Mouse (Mus musculus) midbrain, embryonic 12.5 days (tissue): ENCODE measurements around the gene Abhd6. TPM values are rescaled to one million over a fixed set of nuclear protein-coding genes. Genes with fewer than 3 reads are reported as not detected.

Experiments
- ATAC-seq: fragments of 200-750 bp; cut with Nextera tagmentation; 2 replicates; pipeline ENCODE4 v1.8.0; 2017; ENCODE audit warnings: low read depth, moderate TSS enrichment, moderate library complexity; ENCODE audit not compliant: low FRiP score
- H3K27ac ChIP-seq: fragments of 300-500 bp; sonication (generic); replicated peaks from 2 replicates; pipeline ENCODE4 v1.5.1; 2016; ENCODE audit warnings: mild to moderate bottlenecking
- H3K27me3 ChIP-seq: fragments of 300-500 bp; sonication (generic); 2 replicates; pipeline ENCODE4 v1.6.1; 2016; ENCODE audit warnings: mild to moderate bottlenecking
- H3K36me3 ChIP-seq: fragments of 300-500 bp; sonication (generic); 2 replicates; pipeline ENCODE4 v1.6.1; 2016
- H3K4me1 ChIP-seq: fragments of 300-500 bp; sonication (generic); 2 replicates; pipeline ENCODE4 v1.6.1; 2016
- H3K4me2 ChIP-seq: fragments of 300-500 bp; sonication (generic); replicated peaks from 2 replicates; pipeline ENCODE4 v1.6.1; 2016; ENCODE audit warnings: mild to moderate bottlenecking, moderate library complexity
- H3K4me3 ChIP-seq: fragments of 300-500 bp; sonication (generic); 2 replicates; pipeline ENCODE4 v1.5.1; 2016; ENCODE audit warnings: mild to moderate bottlenecking
- H3K9ac ChIP-seq: fragments of 300-500 bp; sonication (generic); replicated peaks from 2 replicates; pipeline ENCODE4 v1.6.1; 2016; ENCODE audit warnings: mild to moderate bottlenecking, moderate library complexity
- H3K9me3 ChIP-seq: fragments of 300-500 bp; sonication (generic); 2 replicates; pipeline ENCODE4 v1.6.1; 2016; ENCODE audit warnings: mild to moderate bottlenecking
- WGBS: fragments of 180-500 bp; shearing (Covaris S2); methylation state at CpG from one replicate; pipeline ENCODE4 v1.1.7; 2016; 5-methylcytosine and 5-hydroxymethylcytosine counted together
- polyA plus RNA-seq: library from polyadenylated mRNA; unstranded; fragments of >200 nt; fragmentation: Nextera tagmentation; extraction: Ambion mirVana; gene quantifications from 2 replicates; pipeline ENCODE4 v1.2.1, GENCODE M21; 2016

The Abhd6 gene
- polyA plus RNA-seq, 1 experiment from 2014 or later: 17.1 TPM

DNA sequence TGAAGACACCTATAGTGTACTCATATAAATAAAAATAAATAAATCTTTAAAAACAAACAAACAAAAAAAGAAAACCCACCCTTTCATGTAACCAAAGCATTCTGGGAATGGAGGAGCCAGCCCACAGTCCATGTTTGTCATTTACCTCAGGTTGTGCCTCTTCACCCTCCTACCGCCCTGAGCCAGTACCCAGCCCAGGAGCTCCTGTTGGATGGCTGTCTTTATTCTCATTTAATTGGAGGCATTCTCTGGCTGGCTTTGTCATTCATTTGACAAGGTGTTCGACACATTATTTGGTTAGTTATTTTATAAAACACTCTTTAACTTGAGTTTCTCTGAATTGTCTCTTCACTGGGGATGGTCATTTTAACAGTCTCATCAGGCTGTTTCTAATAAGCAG lies 49.2 kb downstream of the Abhd6 start:
- Histone ChIP-seq H3K4me2 (no peak overlapping the region), H3K4me3 (no peak overlapping the region), H3K9ac (no peak overlapping the region), H3K27me3 (no peaks in the 10 kb centered on the region), H3K4me1 (0 out of 2 replicates have a peak, but pooled peaks cover 7% of the 10 kb centered on the region), H3K9me3 (no peaks in the 10 kb centered on the region), H3K36me3 (peaks cover 29% of the 10 kb centered on the region), H3K27ac (no peak overlapping the region)
- 94% methylated on average over 2 of the region's 2 CpGs for WGBS
- ATAC-seq: no peak

GRCm38 (mm10) chr14:8052661-8053060 lies 50.0 kb downstream of the Abhd6 start:
- Histone ChIP-seq H3K9ac (no peak overlapping the region), H3K9me3 (no peaks in the 10 kb centered on the region), H3K27me3 (no peaks in the 10 kb centered on the region), H3K27ac (no peak overlapping the region), H3K4me3 (no peak overlapping the region), H3K36me3 (peaks cover 24% of the 10 kb centered on the region), H3K4me1 (0 out of 2 replicates have a peak, but pooled peaks cover 7% of the 10 kb centered on the region), H3K4me2 (no peak overlapping the region)
- WGBS: 99% methylated on average over 7 of the region's 7 CpGs
- no peak for ATAC-seq

- no peak overlapping the region for H3K9ac ChIP-seq
- 26% methylated on average over 17 of the region's 17 CpGs for WGBS
These were observed 51.8 kb downstream of the Abhd6 start for GRCm38 (mm10) chr14:8054310-8055102.

GRCm38 (mm10) chr14:8056076-8056475 lies 53.4 kb downstream of the Abhd6 start:
- H3K4me2 ChIP-seq: no peak overlapping the region
- H3K4me3 ChIP-seq: no peak overlapping the region
- H3K9me3 ChIP-seq: no peaks in the 10 kb centered on the region
- 0 out of 2 replicates have a peak, but pooled peaks cover 9% of the 10 kb centered on the region for H3K36me3 ChIP-seq
- H3K9ac ChIP-seq: no peak overlapping the region
- 0 out of 2 replicates have a peak, but pooled peaks cover 7% of the 10 kb centered on the region for H3K4me1 ChIP-seq
- H3K27ac ChIP-seq: no peak overlapping the region
- WGBS: 90% methylated on average over 5 of the region's 5 CpGs
- ATAC-seq: no peak
- H3K27me3 ChIP-seq: no peaks in the 10 kb centered on the region

More at GRCm38 (mm10) chr14:8054310-8055102, 51.8 kb downstream of the Abhd6 start:
- Histone ChIP-seq H3K4me3 (no peak overlapping the region), H3K27ac (no peak overlapping the region), H3K4me2 (no peak overlapping the region), H3K4me1 (0 out of 2 replicates have a peak, but pooled peaks cover 7% of the 10 kb centered on the region), H3K27me3 (no peaks in the 10 kb centered on the region), H3K36me3 (peaks cover 16% of the 10 kb centered on the region), H3K9me3 (no peaks in the 10 kb centered on the region)
- ATAC-seq: no peak

- Histone ChIP-seq H3K27ac (no peak overlapping the region), H3K4me3 (no peak overlapping the region), H3K27me3 (no peaks in the 10 kb centered on the region), H3K36me3 (no peaks in the 10 kb centered on the region), H3K9me3 (no peaks in the 10 kb centered on the region), H3K4me1 (peaks cover 11% of the 10 kb centered on the region), H3K9ac (no peak overlapping the region), H3K4me2 (no peak overlapping the region)
- ATAC-seq: no peak
- 92% methylated on average over 7 of the region's 7 CpGs for WGBS
These were observed 57.2 kb downstream of the Abhd6 start for GRCm38 (mm10) chr14:8059938-8060337.

- Histone ChIP-seq H3K4me1 (peaks cover 11% of the 10 kb centered on the region), H3K36me3 (no peaks in the 10 kb centered on the region), H3K9me3 (no peaks in the 10 kb centered on the region), H3K9ac (no peak overlapping the region), H3K27ac (no peak overlapping the region), H3K4me3 (no peak overlapping the region), H3K4me2 (no peak overlapping the region), H3K27me3 (no peaks in the 10 kb centered on the region)
- ATAC-seq: no peak
- 42% methylated on average over 3 of the region's 3 CpGs for WGBS
These were observed 59.4 kb downstream of the Abhd6 start for GRCm38 (mm10) chr14:8062076-8062475.

- no peak for ATAC-seq
- Histone ChIP-seq H3K4me3 (no peak overlapping the region), H3K9me3 (no peaks in the 10 kb centered on the region), H3K4me1 (peaks cover 11% of the 10 kb centered on the region), H3K9ac (no peak overlapping the region), H3K4me2 (no peak overlapping the region), H3K36me3 (no peaks in the 10 kb centered on the region), H3K27me3 (no peaks in the 10 kb centered on the region), H3K27ac (no peak overlapping the region)
- WGBS: 53% methylated on average over 3 of the region's 3 CpGs
These were observed 60.0 kb downstream of the Abhd6 start for GRCm38 (mm10) chr14:8062537-8063301.

GRCm38 (mm10) chr14:8063835-8064785 lies 61.4 kb downstream of the Abhd6 start:
- no peak overlapping the region for H3K9ac ChIP-seq
- no peaks in the 10 kb centered on the region for H3K36me3 ChIP-seq
- peaks cover 11% of the 10 kb centered on the region for H3K4me1 ChIP-seq
- no peak for ATAC-seq
- H3K4me2 ChIP-seq: no peak overlapping the region
- WGBS: 91% methylated on average over 8 of the region's 8 CpGs
- no peak overlapping the region for H3K4me3 ChIP-seq
- H3K27ac ChIP-seq: no peak overlapping the region
- no peaks in the 10 kb centered on the region for H3K9me3 ChIP-seq
- H3K27me3 ChIP-seq: no peaks in the 10 kb centered on the region

DNA sequence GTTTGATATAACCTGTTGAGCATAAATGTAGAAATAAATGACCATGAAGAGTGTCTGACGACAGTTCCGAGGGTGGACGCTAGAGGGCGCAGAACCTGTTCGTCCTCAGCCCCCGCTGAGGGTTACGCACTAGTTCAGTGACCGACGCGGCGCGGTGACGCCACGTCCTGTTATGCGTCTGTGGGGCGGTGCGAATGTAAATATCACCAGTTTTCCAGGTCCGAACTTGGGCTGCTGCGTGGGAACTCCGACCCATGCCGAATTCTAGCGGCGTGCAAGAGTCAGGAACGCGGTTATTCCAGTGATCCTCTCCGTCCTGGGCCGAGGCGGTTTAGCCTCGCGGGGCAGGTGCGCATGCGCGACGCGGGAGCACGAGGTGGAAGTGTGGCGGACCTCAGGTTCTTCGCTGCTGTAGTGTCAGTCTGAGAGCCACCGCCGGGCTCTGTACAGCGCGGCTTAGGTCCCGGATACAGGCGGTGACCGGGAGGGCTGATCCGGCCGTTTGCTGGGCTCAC lies 77.5 kb downstream of the Abhd6 start, which contains the start of gene Rpp14:
Gene Rpp14 (plus strand): TSS at position 203 of the 515 bp plus-strand sequence.
- peak within 1 kb of the TSS; percentile 84 for H3K4me2 ChIP-seq
- H3K9ac ChIP-seq: peak within 1 kb of the TSS; percentile 68
- peak; percentile 98 for ATAC-seq
- H3K4me3 ChIP-seq: peak within 1 kb of the TSS; percentile 70
- H3K27ac ChIP-seq: peak within 1 kb of the TSS; percentile 88
- H3K9me3 ChIP-seq: no peaks in the 10 kb centered on the region
- peaks cover 12% of the 10 kb centered on the region for H3K4me1 ChIP-seq
- peaks cover 17% of the 10 kb centered on the region for H3K36me3 ChIP-seq
- no peaks in the 10 kb centered on the region for H3K27me3 ChIP-seq
- WGBS: under 1% methylated on average over 47 of the region's 47 CpGs

- peak; percentile 59 for ATAC-seq
- H3K4me1 ChIP-seq: peaks cover 12% of the 10 kb centered on the region
- no peaks in the 10 kb centered on the region for H3K9me3 ChIP-seq
- H3K27me3 ChIP-seq: no peaks in the 10 kb centered on the region
- peak overlapping the region; percentile 68 for H3K9ac ChIP-seq
- peak overlapping the region; percentile 88 for H3K27ac ChIP-seq
- H3K4me3 ChIP-seq: peak overlapping the region; percentile 70
- 7% methylated on average over 11 of the region's 11 CpGs for WGBS
- peaks cover 21% of the 10 kb centered on the region for H3K36me3 ChIP-seq
- peak overlapping the region; percentile 84 for H3K4me2 ChIP-seq
These were observed 78.0 kb downstream of the Abhd6 start for GRCm38 (mm10) chr14:8080718-8081117.

GRCm38 (mm10) chr14:8082949-8083348 lies 80.2 kb downstream of the Abhd6 start:
- H3K4me1 ChIP-seq: peaks cover 12% of the 10 kb centered on the region
- ATAC-seq: no peak
- no peak overlapping the region for H3K4me3 ChIP-seq
- H3K27ac ChIP-seq: no peak overlapping the region
- H3K36me3 ChIP-seq: peaks cover 33% of the 10 kb centered on the region
- no peak overlapping the region for H3K4me2 ChIP-seq
- H3K27me3 ChIP-seq: no peaks in the 10 kb centered on the region
- WGBS: 90% methylated on average over 1 of the region's 1 CpGs
- no peak overlapping the region for H3K9ac ChIP-seq
- no peaks in the 10 kb centered on the region for H3K9me3 ChIP-seq
